Mouse (Mus musculus) liver, embryonic 14.5 days (tissue): ENCODE results near the gene Mta3. TPM values are rescaled to one million over a fixed set of nuclear protein-coding genes. Genes with fewer than 3 reads are reported as not detected.

Source experiments
- ATAC-seq: fragments of 200-750 bp; cut with Nextera tagmentation; 2 replicates; pipeline ENCODE4 v1.8.0; 2017; ENCODE audit warnings: moderate number of reproducible peaks, mild to moderate bottlenecking, moderate library complexity; ENCODE audit not compliant: insufficient read depth
- DNase-seq, 3 experiments: peaks; one replicate each; pipeline ENCODE4 v3.0.0-alpha.2; 2012 to 2013; ENCODE audit warnings: low read depth in 3 of 3, low spot score in 3 of 3
- H3K27ac ChIP-seq: fragments of 300-500 bp; sonication (generic); 2 replicates; pipeline ENCODE4 v1.5.1; 2014; ENCODE audit warnings: moderate library complexity, mild to moderate bottlenecking, control low read depth, inconsistent platforms
- H3K27me3 ChIP-seq: fragments of 300-500 bp; sonication (generic); 2 replicates; pipeline ENCODE4 v1.6.1; 2014; ENCODE audit warnings: mild to moderate bottlenecking, low read length, moderate library complexity; ENCODE audit not compliant: control insufficient read depth, insufficient read depth
- H3K36me3 ChIP-seq: fragments of 300-500 bp; sonication (generic); replicated peaks from 2 replicates; pipeline ENCODE4 v1.6.1; 2014; ENCODE audit warnings: low read depth; ENCODE audit not compliant: control insufficient read depth, insufficient read depth
- H3K4me1 ChIP-seq, 2 experiments: fragments of 200-500 bp in 1 of 2; fragments of 300-500 bp in 1 of 2; sonication (generic) in 1 of 2; replicated peaks; 2 replicates each; pipeline ENCODE4 v1.6.1; 2012 to 2014; ENCODE audit warnings: antibody characterized with exemption in 1 of 2, inconsistent platforms in 1 of 2, low read length in 1 of 2; ENCODE audit not compliant: control insufficient read depth in 2 of 2, insufficient read depth in 2 of 2
- H3K4me2 ChIP-seq: fragments of 300-500 bp; sonication (generic); 2 replicates; pipeline ENCODE4 v1.6.1; 2014; ENCODE audit warnings: low read depth, mild to moderate bottlenecking, control low read depth, moderate library complexity
- H3K4me3 ChIP-seq, 2 experiments: fragments of 200-500 bp in 1 of 2; fragments of 300-500 bp in 1 of 2; sonication (generic) in 1 of 2; 2 replicates each; pipeline ENCODE4 v1.5.1; 2012 to 2014; ENCODE audit warnings: low read depth in 2 of 2, low read length in 2 of 2, mild to moderate bottlenecking in 2 of 2, control low read depth in 1 of 2, inconsistent platforms in 1 of 2, moderate library complexity in 1 of 2; ENCODE audit not compliant: insufficient read depth in 1 of 2
- H3K9ac ChIP-seq: fragments of 300-500 bp; sonication (generic); replicated peaks from 2 replicates; pipeline ENCODE4 v1.6.1; 2014; ENCODE audit warnings: mild to moderate bottlenecking, control low read depth, moderate library complexity
- H3K9me3 ChIP-seq: fragments of 300-500 bp; sonication (generic); 2 replicates; pipeline ENCODE4 v1.6.1; 2016; ENCODE audit warnings: low read length, mixed read lengths; ENCODE audit not compliant: control insufficient read depth
- CTCF ChIP-seq: IDR thresholded peaks from 2 replicates; pipeline ENCODE4 v1.5.1; 2016; ENCODE audit warnings: antibody characterized with exemption, low read depth, control low read depth
- EP300 ChIP-seq: IDR thresholded peaks from 2 replicates; pipeline ENCODE4 v1.6.1; 2016; ENCODE audit warnings: antibody characterized with exemption, low read depth
- WGBS: fragments of 180-500 bp; shearing (Covaris S2); extraction: QIAGEN DNeasy Blood & Tissue Kit; methylation state at CpG from one replicate; pipeline ENCODE4 v1.1.7; 2014; ENCODE audit not compliant: insufficient replicate concordance; 5-methylcytosine and 5-hydroxymethylcytosine counted together
- polyA plus RNA-seq, 2 experiments: library from polyadenylated mRNA; depleted of rRNA in 1 of 2; stranded (reverse) in 1 of 2; unstranded in 1 of 2; fragments of >200 nt; fragmentation: Nextera tagmentation in 1 of 2; extraction: Ambion mirVana in 1 of 2; gene quantifications; 2 replicates each; pipeline versions ENCODE4 v1.2.1 to v1.2.3; 2012 to 2014

The Mta3 gene
- polyA plus RNA-seq, 2 experiments: 26.7 to 35.5 TPM

- H3K4me3 ChIP-seq: no peak overlapping the region
- peaks cover 7% of the 10 kb centered on the region for H3K36me3 ChIP-seq
- ATAC-seq: no peak
- no peak overlapping the region for H3K27ac ChIP-seq
- no peaks in the 10 kb centered on the region for H3K9me3 ChIP-seq
- 83% methylated on average over 9 of the region's 9 CpGs for WGBS
- DNase-seq: no peak
- TF ChIP-seq EP300 (no peak), CTCF (no peak)
- H3K27me3 ChIP-seq: no peaks in the 10 kb centered on the region
- H3K4me1 ChIP-seq: peaks cover 12 to 16% of the 10 kb centered on the region in 2 experiments
- no peak overlapping the region for H3K9ac ChIP-seq
- H3K4me2 ChIP-seq: no peak overlapping the region
These were observed 98.0 kb downstream of the Mta3 start for GRCm38 (mm10) chr17:83803987-83804386.

GRCm38 (mm10) chr17:83805078-83805477 lies 99.1 kb downstream of the Mta3 start:
- 90% methylated on average over 9 of the region's 9 CpGs for WGBS
- DNase-seq (no peak), ATAC-seq (no peak)
- H3K4me3 ChIP-seq: no peak overlapping the region
- peaks cover 7% of the 10 kb centered on the region for H3K36me3 ChIP-seq
- H3K4me2 ChIP-seq: no peak overlapping the region
- H3K4me1 ChIP-seq: peaks cover 22 to 27% of the 10 kb centered on the region in 2 experiments
- TF ChIP-seq EP300 (no peak), CTCF (no peak)
- H3K9ac ChIP-seq: no peak overlapping the region
- H3K9me3 ChIP-seq: no peaks in the 10 kb centered on the region
- no peaks in the 10 kb centered on the region for H3K27me3 ChIP-seq
- no peak overlapping the region for H3K27ac ChIP-seq

DNA sequence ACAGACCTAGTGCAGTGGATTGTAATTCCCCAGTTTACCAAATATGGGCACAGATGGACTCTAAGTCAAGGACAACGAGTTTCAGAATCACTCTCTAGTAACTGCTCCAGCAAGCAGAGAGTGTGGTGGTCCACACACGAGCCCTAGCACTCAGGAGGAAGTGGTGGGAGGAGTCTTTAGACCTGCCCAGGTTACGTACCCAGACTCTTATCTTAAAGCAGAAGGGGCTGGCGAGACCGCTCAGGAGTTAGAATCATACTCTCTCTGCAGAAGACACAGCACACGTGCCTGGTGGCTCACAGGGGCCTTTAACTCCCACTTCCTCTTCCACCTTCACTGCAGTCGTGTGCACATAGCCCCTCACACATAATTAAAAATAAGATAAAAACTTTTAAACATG lies 101.4 kb downstream of the Mta3 start:
- DNase-seq: no peak
- H3K9me3 ChIP-seq: no peaks in the 10 kb centered on the region
- H3K4me3 ChIP-seq: no peak overlapping the region
- 9% methylated on average over 7 of the region's 7 CpGs for WGBS
- H3K4me1 ChIP-seq: peaks cover 31 to 36% of the 10 kb centered on the region in 2 experiments
- H3K9ac ChIP-seq: no peak overlapping the region
- no peak; the same call in 1 of the 2 replicates for ATAC-seq
- TF ChIP-seq EP300 (no peak), CTCF (no peak)
- H3K27ac ChIP-seq: no peak overlapping the region
- H3K27me3 ChIP-seq: no peaks in the 10 kb centered on the region
- no peak overlapping the region for H3K4me2 ChIP-seq
- peaks cover 5% of the 10 kb centered on the region for H3K36me3 ChIP-seq

- Histone ChIP-seq H3K9me3 (no peaks in the 10 kb centered on the region), H3K4me3 (no peak overlapping the region), H3K36me3 (peaks cover 5% of the 10 kb centered on the region), H3K4me2 (no peak overlapping the region), H3K4me1 (peaks cover 31 to 36% of the 10 kb centered on the region in 2 experiments), H3K27me3 (no peaks in the 10 kb centered on the region), H3K9ac (no peak overlapping the region; the same call in 1 of the 2 replicates), H3K27ac (peak overlapping the region; percentile 29)
- DNase-seq: peak; percentile 74 to 82 (median 77)
- ATAC-seq: peak; percentile 34; the same call in 1 of the 2 replicates
- WGBS: 60% methylated on average over 11 of the region's 11 CpGs
- peak; percentile 94 for TF ChIP-seq CTCF
- TF ChIP-seq EP300: peak; percentile 34; the same call in 1 of the 2 replicates
These were observed 101.9 kb downstream of the Mta3 start for GRCm38 (mm10) chr17:83807778-83808398.

DNA sequence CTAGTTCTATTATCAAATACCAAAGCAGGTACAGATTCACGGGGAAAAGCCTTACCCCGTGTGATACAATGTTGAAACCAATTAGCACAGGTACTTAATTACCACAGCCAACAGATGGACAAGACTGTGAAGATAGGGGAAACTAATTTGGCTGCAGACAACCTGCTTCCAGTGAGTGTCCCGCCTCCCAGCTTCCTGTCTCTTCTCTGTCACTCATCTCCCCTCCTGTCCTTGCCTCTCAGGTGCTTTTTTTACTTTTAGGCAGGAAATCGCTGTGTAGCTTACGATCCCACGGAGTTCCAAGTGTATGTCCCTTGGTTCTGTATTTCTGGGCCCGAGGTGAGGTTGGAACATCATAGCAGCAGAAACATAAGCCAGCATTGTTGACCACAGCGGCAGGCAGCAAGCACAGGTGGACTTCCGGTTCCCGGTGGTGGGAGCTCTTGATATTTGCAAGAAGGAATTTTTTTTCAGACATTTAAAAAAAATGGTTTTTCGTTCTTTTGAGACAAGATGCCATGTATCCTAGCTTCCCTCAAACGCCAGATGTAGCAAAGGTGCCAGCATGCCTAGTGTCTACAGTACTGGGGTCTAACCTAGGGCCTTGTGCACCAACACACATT lies 102.6 kb downstream of the Mta3 start:
- peak overlapping the region; percentile 35 for H3K9ac ChIP-seq
- no peak overlapping the region for H3K4me3 ChIP-seq
- 64% methylated on average over 12 of the region's 12 CpGs for WGBS
- ATAC-seq: no peak
- H3K36me3 ChIP-seq: peaks cover 5% of the 10 kb centered on the region
- no peaks in the 10 kb centered on the region for H3K27me3 ChIP-seq
- TF ChIP-seq CTCF: no peak
- TF ChIP-seq EP300: no peak
- H3K4me1 ChIP-seq: peaks cover 31 to 38% of the 10 kb centered on the region in 2 experiments
- peak overlapping the region; percentile 50 for H3K4me2 ChIP-seq
- H3K27ac ChIP-seq: peak overlapping the region; percentile 29
- no peaks in the 10 kb centered on the region for H3K9me3 ChIP-seq
- DNase-seq: no peak
